Mouse (Mus musculus) midbrain, postnatal 0 days (tissue): ENCODE results near the gene Golt1a. TPM values are rescaled to one million over a fixed set of nuclear protein-coding genes. Genes with fewer than 3 reads are reported as not detected.

Experiments
- ATAC-seq: fragments of 200-750 bp; cut with Nextera tagmentation; 2 replicates; pipeline ENCODE4 v1.8.0; 2017; ENCODE audit warnings: moderate number of reproducible peaks, mild to moderate bottlenecking, moderate TSS enrichment, moderate library complexity; ENCODE audit not compliant: low FRiP score
- DNase-seq: peaks from one replicate; pipeline ENCODE4 v3.0.0-alpha.2; 2015; ENCODE audit warnings: low spot score
- H3K27ac ChIP-seq: fragments of 300-500 bp; sonication (generic); 2 replicates; pipeline ENCODE4 v1.5.1; 2014; ENCODE audit warnings: low read depth, mild to moderate bottlenecking, low read length, mixed read lengths
- H3K27me3 ChIP-seq: fragments of 300-500 bp; sonication (generic); 2 replicates; pipeline ENCODE4 v1.6.1; 2014; ENCODE audit warnings: low read length, control low read depth, mixed read lengths; ENCODE audit not compliant: insufficient read depth
- H3K36me3 ChIP-seq: fragments of 300-500 bp; sonication (generic); 2 replicates; pipeline ENCODE4 v1.6.1; 2014; ENCODE audit warnings: low read length, control low read depth, mixed read lengths; ENCODE audit not compliant: insufficient read depth
- H3K4me1 ChIP-seq: fragments of 300-500 bp; sonication (generic); 2 replicates; pipeline ENCODE4 v1.6.1; 2014; ENCODE audit warnings: mild to moderate bottlenecking, control low read depth, antibody characterized with exemption, low read length, mixed read lengths; ENCODE audit not compliant: insufficient read depth
- H3K4me2 ChIP-seq: fragments of 300-500 bp; sonication (generic); 2 replicates; pipeline ENCODE4 v1.6.1; 2014; ENCODE audit warnings: low read depth, mild to moderate bottlenecking, low read length, mixed read lengths; ENCODE audit not compliant: poor library complexity, severe bottlenecking
- H3K4me3 ChIP-seq: fragments of 300-500 bp; sonication (generic); 2 replicates; pipeline ENCODE4 v1.5.1; 2014; ENCODE audit warnings: low read depth, mild to moderate bottlenecking, low read length, moderate library complexity
- H3K9ac ChIP-seq: fragments of 300-500 bp; sonication (generic); replicated peaks from 2 replicates; pipeline ENCODE4 v1.6.1; 2014; ENCODE audit warnings: mild to moderate bottlenecking, low read length, moderate library complexity, mixed read lengths; ENCODE audit not compliant: poor library complexity, severe bottlenecking
- H3K9me3 ChIP-seq: fragments of 300-500 bp; sonication (generic); 2 replicates; pipeline ENCODE4 v1.6.1; 2016; ENCODE audit warnings: low read length, control low read depth
- CTCF ChIP-seq: IDR thresholded peaks from 2 replicates; pipeline ENCODE4 v1.5.1; 2016; ENCODE audit warnings: antibody characterized with exemption, mild to moderate bottlenecking
- WGBS: fragments of 180-500 bp; shearing (Covaris S2); extraction: QIAGEN DNeasy Blood & Tissue Kit; methylation state at CpG from one replicate; pipeline ENCODE4 v1.1.7; 2014; 5-methylcytosine and 5-hydroxymethylcytosine counted together
- polyA plus RNA-seq: library from polyadenylated mRNA; unstranded; fragments of >200 nt; fragmentation: Nextera tagmentation; extraction: Ambion mirVana; gene quantifications from 2 replicates; pipeline ENCODE4 v1.2.1, GENCODE M21; 2015
- total RNA-seq: library from RNA; depleted of rRNA; stranded (reverse); fragments of >200 nt; gene quantifications from 2 replicates; pipeline ENCODE4 v1.2.3, GENCODE M21; 2014

Gene Golt1a
- total and polyA plus RNA-seq, 2 experiments from 2014 or later, result not detected

DNA sequence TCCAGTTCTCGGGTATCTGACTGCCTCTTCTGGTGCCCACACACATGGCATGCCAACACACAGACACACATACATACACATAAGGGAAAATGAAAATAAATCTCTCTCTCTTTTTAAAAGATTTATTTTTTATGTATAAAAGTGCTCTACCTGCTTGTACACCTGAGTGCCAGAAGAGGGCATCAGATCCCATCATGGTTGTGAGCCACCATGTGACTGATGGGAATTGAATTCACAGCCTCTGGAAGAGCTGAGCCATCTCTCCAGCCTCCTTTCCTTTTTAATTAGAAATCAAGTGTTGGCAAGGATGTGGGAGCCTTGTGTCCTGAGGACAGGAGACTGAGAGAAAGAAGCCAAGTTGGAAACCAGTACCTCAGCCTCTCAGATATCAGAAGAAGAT, 7.5 kb downstream of the Golt1a start:
- Histone ChIP-seq H3K9me3 (no peaks in the 10 kb centered on the region), H3K36me3 (no peaks in the 10 kb centered on the region), H3K27ac (no peak overlapping the region), H3K4me2 (no peak overlapping the region), H3K9ac (no peak overlapping the region), H3K27me3 (no peaks in the 10 kb centered on the region), H3K4me1 (0 out of 2 replicates have a peak, but pooled peaks cover under 1% of the 10 kb centered on the region), H3K4me3 (no peak overlapping the region)
- WGBS, result 93% methylated on average over 1 of the region's 1 CpGs
- DNase-seq (peak; percentile 37), ATAC-seq (no peak)
- peak; percentile 75 for TF ChIP-seq CTCF

DNA sequence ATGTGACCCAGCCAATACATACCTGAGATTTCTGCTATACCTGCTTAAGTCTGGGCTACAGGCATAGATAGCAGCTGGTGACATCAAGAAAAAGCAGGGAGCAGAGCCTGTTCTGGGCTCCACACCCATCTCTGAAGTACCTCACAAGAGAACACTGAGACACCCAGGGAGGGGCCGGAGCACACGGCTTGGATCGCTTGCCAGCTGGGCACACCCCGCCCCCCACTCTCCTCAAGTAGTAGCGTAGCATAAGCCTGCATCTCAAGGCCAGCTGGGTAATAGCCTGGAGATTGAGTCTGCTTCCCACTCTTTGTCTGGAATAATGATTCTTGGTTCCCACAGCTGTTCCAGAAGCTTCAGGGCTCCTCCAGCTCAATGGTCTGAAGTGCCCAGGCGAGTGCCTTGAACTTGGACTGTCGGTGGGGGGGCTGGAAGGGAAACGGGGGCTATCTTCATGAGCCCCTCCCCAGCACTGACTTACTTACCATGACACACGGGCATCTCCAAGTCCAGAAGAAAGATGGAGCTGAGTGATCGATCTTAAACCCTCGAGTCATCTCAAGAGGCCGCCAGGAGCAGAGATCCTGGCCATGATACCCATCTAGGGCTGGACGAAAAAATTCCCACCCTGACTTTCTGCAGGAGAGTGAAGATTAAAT, 11.8 kb downstream of the Golt1a start, which contains the start of gene Kiss1:
TSS of gene Kiss1 (plus strand) at position 609 of the 659 bp plus-strand sequence.
- Histone ChIP-seq H3K27me3 (no peaks in the 10 kb centered on the region), H3K9me3 (no peaks in the 10 kb centered on the region), H3K27ac (no peak within 1 kb of the TSS), H3K4me1 (no peaks in the 10 kb centered on the region), H3K4me2 (no peak within 1 kb of the TSS), H3K36me3 (no peaks in the 10 kb centered on the region), H3K4me3 (no peak within 1 kb of the TSS), H3K9ac (no peak within 1 kb of the TSS)
- TF ChIP-seq CTCF, result no peak
- no peak for DNase-seq
- 82% methylated on average over 13 of the region's 13 CpGs for WGBS
- ATAC-seq, result no peak

DNA sequence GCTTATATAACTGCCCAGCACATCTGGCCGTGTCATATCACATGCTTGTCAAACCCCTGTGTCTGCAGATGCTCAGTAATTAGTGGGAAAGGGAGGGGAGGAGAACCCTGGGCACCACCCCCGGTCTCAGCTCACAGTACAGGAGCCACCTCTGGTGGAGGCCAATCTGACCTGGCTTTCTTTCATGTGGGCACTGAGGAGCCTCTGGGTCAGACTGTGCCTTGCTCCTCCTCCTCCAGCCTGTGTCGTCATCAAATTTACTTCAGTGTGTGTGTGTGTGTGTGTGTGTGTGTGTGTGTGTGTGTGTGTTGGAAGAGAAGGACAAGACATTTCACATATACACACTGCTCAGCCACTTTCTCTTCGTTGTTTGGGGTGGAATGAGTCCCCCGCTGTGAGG, 13.7 kb downstream of the Golt1a start:
- 48% methylated on average over 5 of the region's 5 CpGs for WGBS
- Histone ChIP-seq H3K4me3 (no peak overlapping the region), H3K36me3 (no peaks in the 10 kb centered on the region), H3K27me3 (no peaks in the 10 kb centered on the region), H3K4me2 (no peak overlapping the region), H3K4me1 (no peaks in the 10 kb centered on the region), H3K27ac (no peak overlapping the region), H3K9me3 (no peaks in the 10 kb centered on the region), H3K9ac (no peak overlapping the region)
- no peak for TF ChIP-seq CTCF
- DNase-seq (no peak), ATAC-seq (no peak)

DNA sequence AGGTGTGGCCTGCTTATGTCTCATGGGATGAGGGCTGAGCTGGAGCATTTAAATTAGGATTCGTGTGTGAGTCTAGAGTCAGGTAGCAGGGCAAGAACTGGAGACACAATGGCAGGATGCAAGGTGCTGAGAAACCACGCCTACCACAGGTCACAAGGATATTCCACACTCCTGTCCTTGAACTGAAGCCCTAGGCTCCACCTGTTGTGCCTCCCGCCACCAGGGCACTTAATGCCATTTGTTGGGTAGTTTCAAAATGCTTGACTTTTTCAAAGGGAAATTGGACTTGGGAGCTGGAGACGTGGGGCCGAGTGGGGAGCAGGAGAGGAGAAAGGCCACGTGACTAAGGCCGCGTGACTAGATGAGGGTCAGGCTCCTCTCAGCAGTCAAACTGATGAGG, 16.4 kb downstream of the Golt1a start:
- WGBS, result 89% methylated on average over 8 of the region's 8 CpGs

DNA sequence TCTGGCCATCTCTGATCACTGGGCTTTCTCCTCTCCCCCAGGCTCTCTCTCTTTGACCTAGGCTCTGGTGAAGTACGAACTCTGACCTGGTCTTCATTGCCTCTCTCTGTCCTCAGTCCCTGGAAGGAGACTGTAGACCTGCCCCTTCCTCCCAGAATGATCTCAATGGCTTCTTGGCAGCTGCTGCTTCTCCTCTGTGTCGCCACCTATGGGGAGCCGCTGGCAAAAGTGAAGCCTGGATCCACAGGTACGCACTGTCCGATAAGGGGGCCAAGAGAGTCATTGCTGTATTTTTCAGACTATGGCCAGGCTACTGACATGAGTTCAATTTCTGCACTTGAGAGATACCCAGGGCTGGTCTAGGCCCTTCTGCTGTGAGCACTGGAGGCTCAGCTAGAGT, 17.5 kb downstream of the Golt1a start:
- no peak for ATAC-seq

More for the DNA sequence above, 16.4 kb downstream of the Golt1a start:
- ATAC-seq (no peak), DNase-seq (no peak)
- Histone ChIP-seq H3K27ac (no peak overlapping the region), H3K27me3 (no peaks in the 10 kb centered on the region), H3K4me2 (no peak overlapping the region), H3K9me3 (no peaks in the 10 kb centered on the region), H3K9ac (no peak overlapping the region), H3K36me3 (no peaks in the 10 kb centered on the region), H3K4me3 (no peak overlapping the region), H3K4me1 (peaks cover 15% of the 10 kb centered on the region; the same call in 1 of the 2 replicates)
- TF ChIP-seq CTCF, result no peak

DNA sequence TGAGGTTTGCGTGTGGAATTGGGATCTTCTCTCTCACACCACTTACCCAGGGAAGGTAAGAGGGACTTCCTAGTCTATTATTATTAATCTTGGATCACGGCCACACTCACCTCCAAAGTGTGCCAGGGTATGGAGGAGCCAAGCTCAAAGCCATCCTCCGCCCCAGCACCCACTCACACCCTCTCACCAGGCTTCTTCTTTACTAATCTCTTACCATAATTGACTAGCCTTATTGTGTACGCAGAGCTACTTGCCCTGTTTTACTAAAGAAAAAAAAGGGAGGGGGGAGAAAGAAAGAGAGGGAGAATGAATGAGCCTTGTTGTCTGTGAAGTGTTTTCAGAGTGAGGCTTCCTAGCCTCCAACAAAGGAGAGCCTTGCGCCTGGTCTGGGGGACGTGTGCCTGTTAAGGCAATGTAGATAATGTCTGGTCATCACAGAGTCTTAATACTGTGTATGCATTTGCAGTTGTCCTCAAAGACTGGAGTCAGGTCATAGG, 18.7 kb downstream of the Golt1a start:
- Histone ChIP-seq H3K27ac (no peak overlapping the region), H3K9me3 (no peaks in the 10 kb centered on the region), H3K4me3 (no peak overlapping the region), H3K4me2 (no peak overlapping the region), H3K27me3 (no peaks in the 10 kb centered on the region), H3K4me1 (peaks cover 19% of the 10 kb centered on the region; the same call in 1 of the 2 replicates), H3K36me3 (no peaks in the 10 kb centered on the region), H3K9ac (no peak overlapping the region)
- no peak for TF ChIP-seq CTCF
- WGBS, result 58% methylated on average over 6 of the region's 6 CpGs
- DNase-seq (no peak), ATAC-seq (no peak)

More for the DNA sequence above, 17.5 kb downstream of the Golt1a start:
- DNase-seq, result no peak
- WGBS, result 71% methylated on average over 5 of the region's 5 CpGs
- H3K9me3 ChIP-seq, result no peaks in the 10 kb centered on the region
- H3K36me3 ChIP-seq, result no peaks in the 10 kb centered on the region
- TF ChIP-seq CTCF, result peak; percentile 29
- H3K4me2 ChIP-seq, result no peak overlapping the region
- peaks cover 19% of the 10 kb centered on the region; the same call in 1 of the 2 replicates for H3K4me1 ChIP-seq
- H3K27me3 ChIP-seq, result no peaks in the 10 kb centered on the region
- no peak overlapping the region for H3K27ac ChIP-seq
- H3K9ac ChIP-seq, result no peak overlapping the region
- no peak overlapping the region for H3K4me3 ChIP-seq
